Mouse (Mus musculus) adrenal gland, adult 2 months (tissue): ENCODE data around the gene Hamp. TPM values are rescaled to one million over a fixed set of nuclear protein-coding genes. Genes with fewer than 3 reads are reported as not detected.

Experiments used
- DNase-seq: peaks from one replicate; pipeline ENCODE4 v3.0.0; 2021
- polyA plus RNA-seq: library from polyadenylated mRNA; depleted of rRNA; stranded (reverse); fragments of >200 nt; gene quantifications from 2 replicates; pipeline ENCODE4 v1.2.3, GENCODE M21; 2012; rRNA removed
- total RNA-seq, 2 experiments: library from RNA; stranded (reverse); gene quantifications; 2 replicates each; pipeline ENCODE4 v1.2.3; 2021

Gene Hamp
- total and polyA plus RNA-seq, 3 experiments, result 49.9 to 115 TPM; not detected in 1

DNA sequence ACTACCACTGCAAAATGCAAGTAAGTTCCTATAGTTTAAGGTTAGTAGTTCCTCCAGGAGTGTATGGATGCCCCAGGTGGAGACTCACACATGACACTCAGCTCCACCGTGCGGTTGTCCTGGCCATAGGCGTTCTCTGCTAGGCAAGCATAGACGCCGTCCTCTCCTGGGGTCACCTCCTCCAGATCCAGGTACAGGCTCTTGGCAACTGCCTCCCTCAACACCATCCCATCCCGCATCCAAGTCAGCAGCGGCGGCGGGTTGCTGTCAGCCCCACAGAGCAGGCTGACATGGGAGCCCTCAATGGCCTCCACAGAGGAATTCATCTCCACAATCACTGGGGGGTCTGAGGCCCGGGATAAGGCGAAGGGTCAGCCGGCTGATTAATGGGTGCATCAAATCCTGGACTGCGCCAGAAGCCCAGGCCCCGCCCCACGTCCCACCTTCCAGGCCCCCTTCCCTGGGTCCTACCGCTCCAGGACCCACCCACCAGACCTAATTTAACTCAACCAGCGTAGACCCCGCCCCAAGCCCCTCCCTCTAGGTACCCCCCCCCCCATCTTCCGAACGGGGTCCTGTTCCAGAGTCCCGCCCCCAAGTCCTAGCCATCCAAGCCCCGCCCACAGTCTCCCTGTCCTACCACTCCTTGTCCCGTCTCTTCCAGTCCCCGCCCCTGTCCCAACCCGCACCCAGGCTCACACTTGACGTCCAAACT lies 35.4 kb downstream of the Hamp start:
- DNase-seq, result no peak

DNA sequence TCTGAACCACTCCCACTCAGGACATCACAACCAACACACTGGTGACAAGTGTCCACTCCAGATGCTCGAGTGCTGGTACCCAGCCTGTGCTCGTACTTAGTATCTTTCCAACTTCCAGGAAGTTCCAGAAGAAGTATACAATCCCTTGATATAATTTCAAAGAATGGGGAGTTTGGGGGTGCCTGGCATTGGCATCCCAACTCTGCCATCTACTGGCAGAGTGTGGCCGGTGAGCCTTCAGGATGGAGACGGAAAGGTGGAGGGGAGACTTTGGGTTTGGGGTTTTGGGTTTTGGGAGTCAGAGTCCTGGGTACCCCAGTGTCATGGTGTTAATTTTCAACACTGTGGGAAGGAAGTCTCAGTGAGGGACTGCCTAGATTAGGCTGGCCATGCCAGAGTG lies 39.8 kb downstream of the Hamp start:
- DNase-seq, result no peak

DNA sequence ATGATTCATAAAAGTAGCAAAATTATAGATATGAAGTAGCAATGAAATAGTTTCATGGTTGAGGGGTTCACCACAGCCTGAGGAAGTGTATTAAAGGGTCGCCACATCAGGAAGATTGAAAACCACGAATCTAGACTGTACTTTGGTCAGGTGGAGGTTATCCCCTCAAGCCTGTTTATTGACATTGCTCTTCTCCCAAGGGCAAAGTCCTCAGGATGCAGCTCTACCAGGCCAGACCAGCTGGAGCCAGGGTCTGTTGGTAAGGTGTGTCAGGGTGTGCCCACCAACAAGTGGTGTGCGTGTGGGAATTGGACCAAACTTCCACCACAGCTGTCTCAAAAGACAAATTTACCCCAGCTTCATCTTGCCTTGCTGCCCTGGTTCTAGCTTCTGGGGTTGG lies 48.6 kb downstream of the Hamp start:
- DNase-seq, result no peak

DNA sequence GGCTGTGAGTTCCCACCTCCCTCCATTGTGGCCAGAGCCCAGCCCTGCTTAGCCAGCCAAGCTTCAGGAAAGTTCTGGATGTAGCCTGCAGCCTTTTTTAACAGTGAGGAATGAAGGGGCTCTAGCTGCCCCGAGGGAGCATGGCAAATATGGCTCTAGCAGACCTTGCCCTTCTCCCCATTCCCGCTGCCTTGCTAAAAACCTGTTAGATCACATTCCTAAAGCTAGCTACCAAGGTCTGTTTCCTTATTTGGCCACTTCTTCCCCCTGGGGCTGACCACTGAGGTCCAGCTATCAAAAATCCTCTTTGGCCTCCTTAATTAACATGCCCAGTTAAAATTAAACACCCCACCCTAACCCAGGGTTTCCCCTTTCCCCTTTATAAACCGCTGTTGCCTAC lies 51.3 kb downstream of the Hamp start:
- no peak for DNase-seq

Other genes starting within 250 kb of the Hamp start
- 1 to 10 TPM; 3.5 to 5.7 TPM for gene 2200002J24Rik, start 245.1 kb downstream of the Hamp start, total RNA-seq
- gene 2200002J24Rik, start 245.1 kb downstream of the Hamp start, polyA plus RNA-seq, result 12.5 and 12.7 TPM in 2 replicates
- gene Atp4a, start 231.8 kb downstream of the Hamp start, total RNA-seq, result 1 to 10 TPM; 2.0 to 3.0 TPM
- gene Atp4a, start 231.8 kb downstream of the Hamp start, polyA plus RNA-seq, result 3.3 and 3.9 TPM in 2 replicates
- 100 to 1,000 TPM; 193 to 234 TPM for gene Tmem147, start 214.5 kb downstream of the Hamp start, total RNA-seq
- gene Tmem147, start 214.5 kb downstream of the Hamp start, polyA plus RNA-seq, result 333 and 341 TPM in 2 replicates
- gene Gapdhs, start 200.4 kb downstream of the Hamp start, total RNA-seq, result not detected
- not detected in 2 replicates for gene Gapdhs, start 200.4 kb downstream of the Hamp start, polyA plus RNA-seq
- 100 to 1,000 TPM; 269 to 540 TPM for gene Sbsn, start 192.6 kb downstream of the Hamp start, total RNA-seq
- 71.3 and 81.0 TPM in 2 replicates for gene Sbsn, start 192.6 kb downstream of the Hamp start, polyA plus RNA-seq
- 1 to 10 TPM; 3.9 to 5.9 TPM for gene Dmkn, start 180.3 kb downstream of the Hamp start, total RNA-seq
- gene Dmkn, start 180.3 kb downstream of the Hamp start, polyA plus RNA-seq, result 3.5 and 7.6 TPM in 2 replicates
- not detected for gene Krtdap, start 156.1 kb downstream of the Hamp start, total RNA-seq
- gene Krtdap, start 156.1 kb downstream of the Hamp start, polyA plus RNA-seq, result not detected in 2 replicates
- 1 to 10 TPM; 1.5 to 8.9 TPM for gene Ffar2, start 120.3 kb downstream of the Hamp start, total RNA-seq
- 5.7 and 16.5 TPM in 2 replicates for gene Ffar2, start 120.3 kb downstream of the Hamp start, polyA plus RNA-seq
- gene Ffar3, start 87.9 kb downstream of the Hamp start, total RNA-seq, result under 1 TPM; 0.26 to 0.59 TPM
- gene Ffar3, start 87.9 kb downstream of the Hamp start, polyA plus RNA-seq, result 0.30 and 1.1 TPM in 2 replicates
- not detected for gene Ffar1, start 82.5 kb downstream of the Hamp start, total RNA-seq
- not detected in 2 replicates for gene Ffar1, start 82.5 kb downstream of the Hamp start, polyA plus RNA-seq
- under 1 TPM; 0.40 to 0.97 TPM for gene Cd22, start 63.7 kb downstream of the Hamp start, total RNA-seq
- 0.45 and 0.57 TPM in 2 replicates for gene Cd22, start 63.7 kb downstream of the Hamp start, polyA plus RNA-seq
- under 1 TPM; 0.48 to 0.63 TPM for gene Mag, start 29.2 kb downstream of the Hamp start, total RNA-seq
- gene Mag, start 29.2 kb downstream of the Hamp start, polyA plus RNA-seq, result 0.80 and 0.99 TPM in 2 replicates
- gene Hamp2, start 19.4 kb downstream of the Hamp start, total RNA-seq, result 10 to 100 TPM in 1 of 2 experiments, not detected in 1; 16.6 TPM
- 2.6 and 17.4 TPM in 2 replicates for gene Hamp2, start 19.4 kb downstream of the Hamp start, polyA plus RNA-seq
- gene Usf2, start 12.8 kb upstream of the Hamp start, total RNA-seq, result 100 to 1,000 TPM; 146 to 166 TPM
- 376 and 393 TPM in 2 replicates for gene Usf2, start 12.8 kb upstream of the Hamp start, polyA plus RNA-seq
- gene Lsr, start 29.4 kb upstream of the Hamp start, total RNA-seq, result 10 to 100 TPM in 1 of 2 experiments, 1 to 10 TPM in 1; 9.2 to 13.7 TPM
- 17.5 and 24.0 TPM in 2 replicates for gene Lsr, start 29.4 kb upstream of the Hamp start, polyA plus RNA-seq
- gene Fam187b, start 29.8 kb upstream of the Hamp start, total RNA-seq, result under 1 TPM; 0.37 to 0.59 TPM
- 0.18 and 0.38 TPM in 2 replicates for gene Fam187b, start 29.8 kb upstream of the Hamp start, polyA plus RNA-seq
- gene Fxyd5, start 98.4 kb upstream of the Hamp start, total RNA-seq, result 100 to 1,000 TPM in 1 of 2 experiments, 10 to 100 TPM in 1; 61.4 to 112 TPM
- gene Fxyd5, start 98.4 kb upstream of the Hamp start, polyA plus RNA-seq, result 51.0 and 53.5 TPM in 2 replicates
- 1 to 10 TPM; 1.3 to 1.4 TPM for gene Fxyd7, start 107.4 kb upstream of the Hamp start, total RNA-seq
- gene Fxyd7, start 107.4 kb upstream of the Hamp start, polyA plus RNA-seq, result 4.4 and 9.9 TPM in 2 replicates
- 100 to 1,000 TPM; 307 to 317 TPM for gene Fxyd1, start 113.2 kb upstream of the Hamp start, total RNA-seq
- 480 and 501 TPM in 2 replicates for gene Fxyd1, start 113.2 kb upstream of the Hamp start, polyA plus RNA-seq
- 1 to 10 TPM; 2.2 to 6.5 TPM for gene Lgi4, start 115.3 kb upstream of the Hamp start, total RNA-seq
- gene Lgi4, start 115.3 kb upstream of the Hamp start, polyA plus RNA-seq, result 3.3 and 6.2 TPM in 2 replicates
- gene Fxyd3, start 132.7 kb upstream of the Hamp start, total RNA-seq, result 1 to 10 TPM; 1.3 to 3.4 TPM
- 0.04 and 0.73 TPM in 2 replicates for gene Fxyd3, start 132.7 kb upstream of the Hamp start, polyA plus RNA-seq
- 1 to 10 TPM; 1.3 to 2.6 TPM for gene Hpn, start 171.3 kb upstream of the Hamp start, total RNA-seq
- gene Hpn, start 171.3 kb upstream of the Hamp start, polyA plus RNA-seq, result 1.2 and 2.4 TPM in 2 replicates
- gene Scn1b, start 183.0 kb upstream of the Hamp start, total RNA-seq, result 10 to 100 TPM; 10.8 to 27.8 TPM
- gene Scn1b, start 183.0 kb upstream of the Hamp start, polyA plus RNA-seq, result 30.5 and 61.1 TPM in 2 replicates
- 10 to 100 TPM; 38.5 to 50.1 TPM for gene Gramd1a, start 211.9 kb upstream of the Hamp start, total RNA-seq
- 208 and 246 TPM in 2 replicates for gene Gramd1a, start 211.9 kb upstream of the Hamp start, polyA plus RNA-seq